Mouse (Mus musculus): ENCODE data around the gene Wdr24. TPM values are rescaled to one million over a fixed set of nuclear protein-coding genes. Genes with fewer than 3 reads are reported as not detected.
"Not testable (repeated sequence)": the region's sequence is repeated elsewhere in the genome, so short reads cannot be mapped to it uniquely, and the experiment has no call there.

Gene Wdr24
- polyA plus RNA-seq, 1 experiment from 2014 or later = 30.7 TPM

GRCm38 (mm10) chr17:25792615-25793014, 30.8 kb upstream of the Wdr24 start, which contains the start of gene Fam173a:
Fam173a (minus strand) TSS chr17:25792901.
- Histone ChIP-seq H3K9ac (peak within 1 kb of the TSS; percentile 90), H3K4me1 (replicated peaks) (peaks cover 64% of the 10 kb centered on the region), H3K4me2 (peak within 1 kb of the TSS; percentile 88), H3K4me3 (peak within 1 kb of the TSS; percentile 78), H3K9me3 (no peaks in the 10 kb centered on the region), H3K27ac (peak within 1 kb of the TSS; percentile 93), H3K36me3 (peaks cover 20% of the 10 kb centered on the region), H3K27me3 (peaks cover 4% of the 10 kb centered on the region; the same call in 1 of the 2 replicates)
- ATAC-seq (ENCODE audit: low FRiP score) = peak; percentile 62
- WGBS = 1% methylated on average over 14 of the region's 14 CpGs

DNA sequence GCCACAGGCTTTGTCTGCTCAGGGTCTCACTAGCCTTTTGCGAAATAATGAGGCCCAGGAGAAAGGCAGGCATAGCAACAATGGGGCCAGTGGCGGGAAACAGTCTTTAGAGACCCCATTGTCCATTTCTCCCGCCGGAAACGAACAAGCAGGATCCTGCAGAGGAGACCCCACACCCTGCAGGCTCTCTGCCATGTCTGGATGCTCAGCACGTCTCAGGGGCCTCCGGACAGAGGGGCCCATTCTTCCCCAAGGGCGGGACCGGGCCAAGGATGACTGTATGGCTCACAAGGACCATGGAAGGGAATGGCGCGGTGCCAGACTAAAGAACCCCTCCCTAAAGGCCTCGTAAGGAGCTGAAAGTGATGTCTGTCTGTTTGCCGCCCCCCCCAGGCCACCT, 29.2 kb upstream of the Wdr24 start:
- H3K27me3 ChIP-seq = peaks cover 4% of the 10 kb centered on the region; the same call in 1 of the 2 replicates
- H3K9me3 ChIP-seq = no peaks in the 10 kb centered on the region
- H3K9ac ChIP-seq = peak overlapping the region; percentile 70; the same call in 1 of the 2 replicates
- H3K4me1 ChIP-seq (replicated peaks) = peaks cover 64% of the 10 kb centered on the region
- H3K36me3 ChIP-seq = peaks cover 7% of the 10 kb centered on the region
- H3K4me2 ChIP-seq = peak overlapping the region; percentile 88
- ATAC-seq (ENCODE audit: low FRiP score) = no peak
- 10% methylated on average over 13 of the region's 13 CpGs for WGBS
- H3K27ac ChIP-seq = peak overlapping the region; percentile 93
- H3K4me3 ChIP-seq = peak overlapping the region; percentile 61; the same call in 1 of the 2 replicates

DNA sequence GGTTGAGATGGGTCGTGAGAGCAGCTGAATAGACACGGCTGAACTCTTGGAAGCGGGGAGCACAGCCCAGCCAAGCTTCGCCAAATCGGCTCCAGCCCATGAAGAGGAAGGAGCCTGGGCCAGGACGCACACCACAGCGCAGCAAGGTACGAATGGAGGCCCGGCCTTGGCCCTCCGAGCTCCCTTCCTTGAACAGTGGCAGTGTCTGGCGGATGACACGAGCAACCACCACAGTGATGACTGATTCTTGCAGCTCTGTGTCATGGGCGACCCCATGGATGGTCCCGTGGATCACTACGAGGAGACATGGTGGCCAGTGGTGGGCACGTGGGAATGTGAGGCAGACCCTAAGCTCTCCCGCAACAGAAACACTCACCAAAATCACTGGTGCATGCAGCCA, 28.4 kb upstream of the Wdr24 start:
- Histone ChIP-seq H3K4me3 (peak overlapping the region; percentile 61), H3K27ac (peak overlapping the region; percentile 93), H3K4me1 (replicated peaks) (peaks cover 64% of the 10 kb centered on the region), H3K4me2 (peak overlapping the region; percentile 88), H3K27me3 (peaks cover 4% of the 10 kb centered on the region; the same call in 1 of the 2 replicates), H3K9ac (peak overlapping the region; percentile 70), H3K9me3 (no peaks in the 10 kb centered on the region), H3K36me3 (no peaks in the 10 kb centered on the region)
- ATAC-seq (ENCODE audit: low FRiP score) = no peak
- WGBS = 45% methylated on average over 17 of the region's 17 CpGs

DNA sequence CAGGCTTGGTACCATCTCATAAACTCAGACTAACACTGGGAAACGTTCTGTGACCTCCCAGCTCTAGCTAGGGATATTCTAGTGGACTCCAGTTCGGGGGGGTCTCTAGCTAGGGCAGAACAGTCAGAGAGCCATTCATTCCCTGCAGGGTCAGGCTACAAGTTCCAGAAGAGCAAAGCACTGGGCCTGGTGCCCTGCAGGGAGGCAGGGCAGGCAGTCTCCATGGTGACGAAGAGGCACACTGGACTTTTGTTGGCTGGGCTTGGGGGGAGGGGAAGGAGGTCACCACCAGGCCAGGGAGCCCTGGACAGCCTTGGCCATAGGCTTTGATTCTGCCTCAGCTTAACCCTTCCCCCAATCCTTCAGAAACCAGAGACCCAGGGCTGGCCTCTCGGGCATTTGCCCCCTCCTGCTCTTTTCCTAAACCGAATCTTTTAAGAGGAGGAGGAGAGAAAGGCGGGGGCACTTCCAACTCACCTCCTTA, 27.8 kb upstream of the Wdr24 start, which contains the start of gene AC134908.4:
AC134908.4 (minus strand) TSS at position 51 of the 484 bp plus-strand sequence.
- Histone ChIP-seq H3K9me3 (no peaks in the 10 kb centered on the region), H3K27me3 (peaks cover 4% of the 10 kb centered on the region; the same call in 1 of the 2 replicates), H3K36me3 (no peaks in the 10 kb centered on the region), H3K4me2 (peak within 1 kb of the TSS; percentile 88), H3K27ac (peak within 1 kb of the TSS; percentile 93), H3K4me3 (peak within 1 kb of the TSS; percentile 61), H3K4me1 (replicated peaks) (peaks cover 60% of the 10 kb centered on the region), H3K9ac (peak within 1 kb of the TSS; percentile 70)
- no peak for ATAC-seq (ENCODE audit: low FRiP score)
- 6% methylated on average over 6 of the region's 6 CpGs for WGBS

GRCm38 (mm10) chr17:25796211-25796771, 27.1 kb upstream of the Wdr24 start:
- Histone ChIP-seq H3K4me2 (peak overlapping the region; percentile 88), H3K27ac (peak overlapping the region; percentile 76; the same call in 1 of the 2 replicates), H3K4me3 (peak overlapping the region; percentile 61), H3K9me3 (no peaks in the 10 kb centered on the region), H3K4me1 (replicated peaks) (peaks cover 57% of the 10 kb centered on the region), H3K36me3 (no peaks in the 10 kb centered on the region), H3K9ac (peak overlapping the region; percentile 70), H3K27me3 (peaks cover 6% of the 10 kb centered on the region)
- WGBS = under 1% methylated on average over 37 of the region's 37 CpGs
- ATAC-seq (ENCODE audit: low FRiP score) = no peak

GRCm38 (mm10) chr17:25796951-25797369, 26.5 kb upstream of the Wdr24 start, which contains the start of gene Metrn:
Metrn (minus strand) TSS chr17:25797136.
- Histone ChIP-seq H3K27me3 (peaks cover 8% of the 10 kb centered on the region), H3K9me3 (no peaks in the 10 kb centered on the region), H3K9ac (peak within 1 kb of the TSS; percentile 70), H3K4me2 (peak within 1 kb of the TSS; percentile 88), H3K27ac (peak within 1 kb of the TSS; percentile 76; the same call in 1 of the 2 replicates), H3K4me3 (peak within 1 kb of the TSS; percentile 61), H3K4me1 (replicated peaks) (peaks cover 52% of the 10 kb centered on the region), H3K36me3 (no peaks in the 10 kb centered on the region)
- under 1% methylated on average over 34 of the region's 35 CpGs for WGBS
- ATAC-seq (ENCODE audit: low FRiP score) = peak; percentile 70

DNA sequence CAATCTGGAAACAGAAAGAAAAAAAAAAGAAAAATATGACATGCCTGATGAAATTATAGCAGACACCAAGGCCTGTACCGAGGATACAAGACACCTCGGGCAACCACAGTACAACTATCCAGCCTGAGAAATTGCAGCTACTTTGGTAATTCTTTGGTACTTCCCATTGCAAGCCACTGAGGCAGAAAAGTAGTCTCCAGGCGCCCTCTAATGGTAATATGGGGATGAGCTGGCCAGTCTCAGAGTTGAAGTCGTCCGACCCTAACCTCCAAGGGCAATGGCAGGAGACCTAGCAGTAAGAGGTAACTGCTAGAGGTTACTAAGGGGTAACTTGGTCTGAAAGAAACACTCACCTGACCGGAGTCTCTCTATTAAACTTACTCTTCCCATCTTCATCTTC, 22.4 kb upstream of the Wdr24 start:
- peaks cover 8% of the 10 kb centered on the region for H3K27me3 ChIP-seq
- no peaks in the 10 kb centered on the region for H3K36me3 ChIP-seq
- WGBS = 9% methylated on average over 6 of the region's 6 CpGs
- H3K9me3 ChIP-seq = no peaks in the 10 kb centered on the region
- no peak overlapping the region for H3K4me2 ChIP-seq
- H3K4me3 ChIP-seq = no peak overlapping the region
- H3K9ac ChIP-seq = no peak overlapping the region
- no peak overlapping the region for H3K27ac ChIP-seq
- ATAC-seq (ENCODE audit: low FRiP score) = no peak
- H3K4me1 ChIP-seq (replicated peaks) = peaks cover 41% of the 10 kb centered on the region

DNA sequence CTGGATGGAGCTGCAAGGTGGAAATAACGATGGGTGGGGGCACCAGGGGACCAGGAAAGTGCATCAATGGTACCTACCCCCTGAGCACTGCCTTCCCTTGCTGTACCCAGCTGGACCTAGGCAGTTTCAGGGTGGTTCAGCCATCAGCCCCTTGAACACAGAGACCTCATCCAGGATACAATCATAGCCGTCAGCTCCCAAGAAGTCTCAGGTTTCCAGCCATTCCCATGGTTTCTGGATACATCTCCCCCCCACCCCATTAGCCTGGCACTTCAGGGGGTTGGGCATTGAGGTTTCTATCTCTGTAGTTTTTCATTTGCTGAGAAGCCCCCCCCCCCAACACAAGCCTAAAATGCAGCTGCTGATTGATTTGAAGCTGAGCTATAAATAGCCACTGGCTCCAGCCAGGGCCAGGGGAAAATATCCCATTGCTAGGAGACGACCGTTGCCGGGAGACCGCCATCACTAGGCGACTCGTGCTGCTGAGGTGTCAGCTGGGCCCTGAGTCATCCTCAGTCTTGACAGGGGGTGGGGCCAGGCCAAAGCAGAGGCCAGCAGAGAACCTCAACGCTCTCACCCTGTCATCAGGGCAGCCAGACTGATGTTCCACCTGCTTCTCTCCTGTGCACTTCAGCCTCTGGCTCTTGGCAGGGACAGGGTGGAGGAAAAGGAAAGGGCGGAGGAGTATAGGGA, 20.5 kb upstream of the Wdr24 start:
- Histone ChIP-seq H3K4me2 (peak overlapping the region; percentile 37), H3K27me3 (peaks cover 4% of the 10 kb centered on the region; the same call in 1 of the 2 replicates), H3K36me3 (no peaks in the 10 kb centered on the region), H3K27ac (peak overlapping the region; percentile 92), H3K4me3 (no peak overlapping the region), H3K9ac (peak overlapping the region; percentile 63), H3K4me1 (replicated peaks) (peaks cover 30% of the 10 kb centered on the region), H3K9me3 (no peaks in the 10 kb centered on the region)
- peak; percentile 88 for ATAC-seq (ENCODE audit: low FRiP score)
- 8% methylated on average over 10 of the region's 10 CpGs for WGBS

GRCm38 (mm10) chr17:25806507-25806906, 16.9 kb upstream of the Wdr24 start:
- Histone ChIP-seq H3K4me3 (no peak overlapping the region), H3K36me3 (no peaks in the 10 kb centered on the region), H3K27ac (no peak overlapping the region), H3K27me3 (no peaks in the 10 kb centered on the region), H3K4me2 (no peak overlapping the region), H3K9me3 (no peaks in the 10 kb centered on the region), H3K4me1 (replicated peaks) (peaks cover 53% of the 10 kb centered on the region), H3K9ac (no peak overlapping the region)
- no peak for ATAC-seq (ENCODE audit: low FRiP score)
- 91% methylated on average over 4 of the region's 4 CpGs for WGBS

GRCm38 (mm10) chr17:25807452-25807851, 16.0 kb upstream of the Wdr24 start:
- H3K27me3 ChIP-seq; H3K27ac ChIP-seq; H3K36me3 ChIP-seq; ATAC-seq (ENCODE audit: low FRiP score); H3K9ac ChIP-seq; H3K4me2 ChIP-seq; H3K4me3 ChIP-seq; H3K9me3 ChIP-seq: not testable (repeated sequence)
- H3K4me1 ChIP-seq (replicated peaks) = peaks cover 57% of the 10 kb centered on the region
- 44% methylated on average over 2 of the region's 2 CpGs for WGBS

GRCm38 (mm10) chr17:25808028-25808427, 15.4 kb upstream of the Wdr24 start:
- H3K27me3 ChIP-seq = no peaks in the 10 kb centered on the region
- H3K36me3 ChIP-seq = no peaks in the 10 kb centered on the region
- 25% methylated on average over 5 of the region's 5 CpGs for WGBS
- H3K4me2 ChIP-seq = peak overlapping the region; percentile 95
- H3K4me3 ChIP-seq = peak overlapping the region; percentile 86
- H3K9me3 ChIP-seq = no peaks in the 10 kb centered on the region
- peaks cover 57% of the 10 kb centered on the region for H3K4me1 ChIP-seq (replicated peaks)
- peak overlapping the region; percentile 98 for H3K9ac ChIP-seq
- peak overlapping the region; percentile 98 for H3K27ac ChIP-seq
- ATAC-seq (ENCODE audit: low FRiP score) = 0 out of 2 replicates have a peak, but pooled peaks have one; percentile 1

Data from hindbrain, embryonic 13.5 days (tissue).